Mouse (Mus musculus): ENCODE results near the gene Lrrc3b. TPM values are rescaled to one million over a fixed set of nuclear protein-coding genes. Genes with fewer than 3 reads are reported as not detected.

Lrrc3b gene
- total RNA-seq, 2 experiments from 2014 or later = 7.5 to 8.7 TPM

DNA sequence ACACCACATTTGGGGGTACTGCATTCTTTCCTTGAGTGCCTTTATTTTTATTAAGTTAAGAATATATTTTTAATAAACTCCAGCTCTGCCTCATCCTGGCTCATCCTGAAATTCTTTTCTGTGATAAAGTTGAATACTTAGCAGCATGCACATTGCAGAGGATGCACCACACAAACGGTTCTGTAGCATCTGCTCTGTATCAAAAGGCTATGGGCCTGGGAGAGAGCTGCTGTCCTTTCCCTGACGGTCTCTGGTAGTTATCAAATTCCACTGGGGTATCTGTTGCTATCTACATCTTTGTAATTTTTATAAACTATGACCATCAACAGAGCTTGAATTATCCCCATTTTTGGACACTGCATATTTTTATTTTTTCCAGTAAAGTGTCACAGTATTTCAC is 105.7 kb downstream of the Lrrc3b start:
- no peak for DNase-seq (ENCODE audit: extremely low spot score in 1 of 2, low spot score in 1 of 2)

DNA sequence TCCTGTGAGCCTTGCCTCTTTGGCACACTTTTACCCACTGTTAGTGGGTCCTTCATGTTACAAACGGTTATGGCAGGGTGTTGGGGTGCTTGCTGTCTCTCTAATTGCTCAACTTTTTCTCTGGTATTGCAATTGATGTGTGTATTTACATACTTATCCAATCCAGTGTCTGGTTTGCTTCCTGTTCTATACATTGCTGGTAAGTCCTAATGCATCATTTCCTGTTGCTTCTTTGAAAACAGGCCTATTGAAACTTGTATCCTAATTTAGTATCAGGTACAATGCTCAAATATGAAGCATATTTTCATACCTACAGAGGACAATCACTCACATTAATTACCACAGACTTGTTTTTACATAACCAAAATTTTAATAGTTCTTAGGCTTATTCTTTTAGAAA is 107.4 kb downstream of the Lrrc3b start:
- no peak for DNase-seq (ENCODE audit: extremely low spot score in 1 of 2, low spot score in 1 of 2)

DNA sequence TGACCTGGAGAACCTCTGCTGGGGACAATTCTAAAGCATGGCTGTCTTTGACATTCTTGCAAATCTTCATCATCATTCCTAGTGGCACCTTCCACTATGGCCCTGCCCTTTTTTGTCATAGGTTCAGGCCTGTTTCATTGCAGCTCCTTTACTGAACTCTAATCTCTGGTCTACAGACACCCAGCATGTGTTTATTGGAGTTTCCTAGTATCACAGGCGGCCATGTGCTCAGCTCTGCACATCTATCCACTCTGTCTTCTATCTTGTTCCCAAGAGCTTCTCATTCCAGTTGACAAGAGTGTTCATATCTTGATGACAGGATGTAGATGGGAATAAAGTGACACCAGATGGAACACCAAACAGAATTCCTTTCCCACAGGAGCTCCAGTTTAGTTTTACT is 108.6 kb downstream of the Lrrc3b start:
- no peak for DNase-seq (ENCODE audit: extremely low spot score in 1 of 2, low spot score in 1 of 2)

DNA sequence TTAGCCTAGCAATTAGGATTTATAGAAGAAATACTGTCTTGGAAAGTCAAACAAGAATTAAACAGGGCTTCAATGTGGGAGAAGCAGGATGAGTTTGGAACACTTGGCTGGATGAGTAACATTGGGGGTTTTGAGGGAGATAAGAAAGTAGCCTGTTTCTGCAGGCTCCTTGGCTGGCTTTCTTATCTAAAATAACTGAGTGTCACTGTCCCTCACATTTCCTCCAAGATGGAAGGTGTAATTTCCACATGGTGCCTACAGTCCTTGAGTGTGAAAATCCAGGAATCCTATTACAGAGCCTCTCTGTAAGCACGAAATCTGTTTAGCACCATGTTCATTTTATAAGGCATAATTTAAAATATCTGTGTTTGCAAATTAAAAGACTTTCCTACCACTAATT is 112.9 kb downstream of the Lrrc3b start:
- DNase-seq (ENCODE audit: extremely low spot score in 1 of 2, low spot score in 1 of 2) = no peak

DNA sequence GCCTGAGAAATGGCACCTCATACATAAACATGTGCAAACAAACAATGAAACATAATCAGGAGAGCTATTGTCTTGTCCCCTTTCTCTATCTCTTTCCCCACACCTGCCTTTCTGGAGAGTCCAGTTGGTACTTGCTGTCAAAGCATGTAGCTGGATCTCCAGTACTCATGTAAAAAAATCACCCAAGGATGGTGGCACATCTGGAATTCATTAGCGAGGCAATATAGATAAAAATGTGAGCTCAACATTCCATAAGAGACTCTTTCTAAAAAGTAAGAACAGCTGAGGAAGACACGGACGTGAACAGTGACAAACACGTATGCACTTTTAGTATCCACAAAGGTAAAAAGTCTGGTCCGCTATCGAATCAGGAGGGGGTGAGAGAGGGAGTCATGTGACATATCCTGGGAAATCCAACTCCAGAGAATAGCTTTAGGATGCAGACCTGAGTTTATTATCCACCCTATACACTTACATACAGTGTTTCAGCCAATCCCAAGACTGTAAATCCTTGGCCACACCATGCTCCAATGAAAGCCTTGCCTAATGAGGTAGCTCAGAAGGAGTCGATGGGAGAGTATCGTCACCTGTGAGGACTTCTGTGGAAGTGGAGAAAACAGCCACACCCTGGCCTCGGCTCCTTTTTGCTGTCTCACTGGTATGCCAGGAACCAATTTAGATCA is 116.2 kb downstream of the Lrrc3b start:
- no peak for DNase-seq (ENCODE audit: extremely low spot score in 1 of 2, low spot score in 1 of 2)

DNA sequence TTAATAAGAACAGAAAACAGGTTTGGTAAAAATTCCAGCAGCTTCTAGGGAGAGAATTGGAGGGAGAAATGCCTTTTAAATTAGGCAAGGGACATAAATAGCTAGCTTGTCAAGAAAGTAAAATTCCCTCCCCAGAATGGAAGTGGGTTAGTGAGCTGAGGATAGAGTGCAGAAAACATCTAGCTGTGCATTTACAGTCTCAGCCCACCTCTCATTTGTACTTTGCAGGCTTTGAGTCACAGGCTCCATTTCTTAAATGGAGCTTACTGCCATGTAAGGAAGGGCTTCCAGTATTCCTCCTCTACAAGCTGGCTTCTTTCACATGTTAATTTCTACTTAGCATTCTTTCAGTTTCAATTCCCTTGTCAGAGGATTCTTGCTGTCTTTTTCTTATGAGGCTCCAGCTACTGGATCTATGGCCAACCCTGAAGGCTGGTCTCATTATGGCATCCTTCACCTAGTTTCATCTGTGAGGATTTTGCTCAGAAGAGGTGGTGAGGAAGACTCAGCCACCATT is 119.3 kb downstream of the Lrrc3b start:
- no peak for DNase-seq (ENCODE audit: extremely low spot score in 1 of 2, low spot score in 1 of 2)

DNA sequence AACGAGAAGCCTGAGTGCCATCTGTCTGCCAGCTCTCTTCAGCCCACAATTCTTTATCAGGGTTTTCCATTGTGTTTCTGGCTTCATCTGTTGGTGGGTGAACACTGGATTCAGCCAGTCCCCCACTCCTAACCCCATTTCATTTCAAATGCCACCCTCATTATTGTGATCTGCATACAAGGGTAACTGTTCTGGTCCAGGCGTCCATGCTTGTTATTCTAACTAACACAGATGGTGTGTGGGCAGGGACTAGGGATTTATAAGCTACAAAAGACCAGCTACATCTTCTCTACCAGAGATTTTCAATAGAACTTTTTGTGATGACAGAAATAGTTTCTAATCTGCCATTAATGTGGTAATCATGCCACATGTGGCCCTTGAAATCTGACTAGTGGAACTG is 130.2 kb downstream of the Lrrc3b start:
- no peak for DNase-seq (ENCODE audit: extremely low spot score in 1 of 2, low spot score in 1 of 2)
